Mouse (Mus musculus): ENCODE data around the gene Mnat1. TPM values are rescaled to one million over a fixed set of nuclear protein-coding genes. Genes with fewer than 3 reads are reported as not detected.

Gene Mnat1
- polyA plus RNA-seq, 1 experiment from 2014 or later, result 37.3 TPM

DNA sequence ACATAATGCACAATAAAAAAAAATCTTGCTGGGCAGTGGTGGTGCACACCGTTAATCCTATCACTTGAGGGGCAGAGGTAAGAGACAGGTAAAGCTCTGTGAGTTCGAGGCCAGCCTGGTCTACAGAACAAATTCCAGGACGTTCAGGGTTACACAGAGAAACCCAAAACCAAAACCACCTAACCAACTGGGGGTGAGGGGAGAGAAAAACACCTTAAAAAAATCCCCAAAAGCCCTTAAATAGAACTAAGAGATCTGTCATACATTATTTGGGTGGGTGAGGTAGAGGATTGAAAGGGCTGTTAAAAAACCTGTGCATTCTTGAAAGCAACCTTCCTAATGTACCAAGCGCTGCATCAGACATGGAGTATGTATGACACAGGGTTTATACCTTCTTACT lies 85.0 kb downstream of the Mnat1 start:
- ATAC-seq (ENCODE audit: insufficient read depth) (no peak), DNase-seq (no peak)
- no peak overlapping the region for H3K4me3 ChIP-seq (ENCODE audit: low read depth, low read length)
- no peaks in the 10 kb centered on the region for H3K9me3 ChIP-seq (ENCODE audit: low read depth, low read length)
- H3K27ac ChIP-seq (ENCODE audit: low read depth), result no peak overlapping the region
- WGBS, result 91% methylated on average over 4 of the region's 4 CpGs
- H3K27me3 ChIP-seq (ENCODE audit: insufficient read depth, low read length), result no peaks in the 10 kb centered on the region
- H3K4me2 ChIP-seq, result no peak overlapping the region
- H3K4me1 ChIP-seq (ENCODE audit: insufficient read depth), result peaks cover 9% of the 10 kb centered on the region; the same call in 1 of the 2 replicates
- no peak for TF ChIP-seq CTCF (IDR thresholded peaks at IDR 0.05; ENCODE audit: low read depth)
- no peaks in the 10 kb centered on the region for H3K36me3 ChIP-seq (ENCODE audit: insufficient read depth)
- H3K9ac ChIP-seq, result no peak overlapping the region

DNA sequence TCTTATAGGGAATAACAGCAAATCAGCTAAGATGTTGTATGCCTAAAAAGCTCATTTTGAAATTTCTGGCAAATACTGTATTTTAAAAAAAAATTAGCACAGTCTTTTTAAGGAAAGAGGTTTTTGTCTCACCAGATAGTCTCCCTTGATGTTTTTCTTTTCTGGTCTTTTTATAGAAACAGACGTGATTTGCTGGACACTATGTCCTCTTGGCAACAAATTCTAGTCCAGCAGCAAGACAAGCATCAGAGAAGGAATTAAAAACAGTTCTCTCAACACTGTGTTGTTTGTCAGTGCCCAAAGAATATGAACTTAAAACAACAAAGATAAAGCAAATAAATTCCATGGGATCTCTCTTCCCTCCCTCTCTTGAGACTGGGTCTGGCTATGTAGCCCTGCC lies 85.6 kb downstream of the Mnat1 start:
- H3K4me3 ChIP-seq (ENCODE audit: low read depth, low read length), result no peak overlapping the region
- no peak for DNase-seq
- H3K9ac ChIP-seq, result no peak overlapping the region
- H3K4me2 ChIP-seq, result no peak overlapping the region
- TF ChIP-seq CTCF (IDR thresholded peaks at IDR 0.05; ENCODE audit: low read depth), result no peak
- no peaks in the 10 kb centered on the region for H3K9me3 ChIP-seq (ENCODE audit: low read depth, low read length)
- no peak overlapping the region for H3K27ac ChIP-seq (ENCODE audit: low read depth)
- no peaks in the 10 kb centered on the region for H3K36me3 ChIP-seq (ENCODE audit: insufficient read depth)
- H3K27me3 ChIP-seq (ENCODE audit: insufficient read depth, low read length), result no peaks in the 10 kb centered on the region
- H3K4me1 ChIP-seq (ENCODE audit: insufficient read depth), result peaks cover 9% of the 10 kb centered on the region; the same call in 1 of the 2 replicates
- WGBS, result 31% methylated on average over 1 of the region's 1 CpGs
- ATAC-seq (ENCODE audit: insufficient read depth), result no peak

- peak; percentile 8 for DNase-seq
- WGBS, result 42% methylated on average over 3 of the region's 3 CpGs
Measured at GRCm38 (mm10) chr12:73210454-73210853, 86.9 kb downstream of the Mnat1 start.

GRCm38 (mm10) chr12:73215773-73216172 lies 92.3 kb downstream of the Mnat1 start:
- Histone ChIP-seq H3K27me3 (ENCODE audit: insufficient read depth, low read length) (no peaks in the 10 kb centered on the region), H3K4me1 (ENCODE audit: insufficient read depth) (no peaks in the 10 kb centered on the region), H3K36me3 (ENCODE audit: insufficient read depth) (peaks cover 13% of the 10 kb centered on the region), H3K4me2 (no peak overlapping the region), H3K9ac (no peak overlapping the region), H3K27ac (ENCODE audit: low read depth) (no peak overlapping the region), H3K9me3 (ENCODE audit: low read depth, low read length) (no peaks in the 10 kb centered on the region), H3K4me3 (ENCODE audit: low read depth, low read length) (no peak overlapping the region)
- ATAC-seq (ENCODE audit: insufficient read depth) (no peak), DNase-seq (no peak)
- 74% methylated on average over 5 of the region's 5 CpGs for WGBS
- no peak for TF ChIP-seq CTCF (IDR thresholded peaks at IDR 0.05; ENCODE audit: low read depth)

More at GRCm38 (mm10) chr12:73210454-73210853, 86.9 kb downstream of the Mnat1 start:
- Histone ChIP-seq H3K4me2 (no peak overlapping the region), H3K9ac (no peak overlapping the region), H3K4me3 (ENCODE audit: low read depth, low read length) (no peak overlapping the region), H3K36me3 (ENCODE audit: insufficient read depth) (no peaks in the 10 kb centered on the region), H3K27me3 (ENCODE audit: insufficient read depth, low read length) (no peaks in the 10 kb centered on the region), H3K9me3 (ENCODE audit: low read depth, low read length) (no peaks in the 10 kb centered on the region), H3K4me1 (ENCODE audit: insufficient read depth) (peaks cover 9% of the 10 kb centered on the region; the same call in 1 of the 2 replicates), H3K27ac (ENCODE audit: low read depth) (no peak overlapping the region)
- ATAC-seq (ENCODE audit: insufficient read depth), result no peak
- TF ChIP-seq CTCF (IDR thresholded peaks at IDR 0.05; ENCODE audit: low read depth), result no peak

DNA sequence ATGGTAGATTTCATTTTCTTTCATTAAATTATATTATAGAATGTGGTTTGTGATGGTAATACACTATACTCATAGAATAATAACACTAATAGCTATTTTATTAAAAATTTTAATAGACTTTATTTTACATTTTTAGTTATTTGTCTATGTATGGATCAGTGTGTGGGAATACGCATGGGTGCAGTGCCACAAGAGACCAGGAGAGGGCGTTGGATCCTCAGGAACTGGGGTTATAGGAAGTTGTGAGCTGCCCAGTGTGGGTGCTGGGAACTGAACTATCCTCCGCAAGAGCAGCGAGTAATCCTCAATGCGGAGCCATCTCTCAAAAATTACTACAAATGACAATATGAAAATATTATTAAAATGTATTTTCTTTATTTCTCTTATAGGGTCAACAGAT lies 95.1 kb downstream of the Mnat1 start:
- peak; percentile 22; the same call in 1 of the 2 replicates for TF ChIP-seq CTCF (IDR thresholded peaks at IDR 0.05; ENCODE audit: low read depth)
- Histone ChIP-seq H3K4me3 (ENCODE audit: low read depth, low read length) (no peak overlapping the region), H3K27me3 (ENCODE audit: insufficient read depth, low read length) (no peaks in the 10 kb centered on the region), H3K4me1 (ENCODE audit: insufficient read depth) (no peaks in the 10 kb centered on the region), H3K9ac (no peak overlapping the region), H3K9me3 (ENCODE audit: low read depth, low read length) (no peaks in the 10 kb centered on the region), H3K27ac (ENCODE audit: low read depth) (no peak overlapping the region), H3K4me2 (no peak overlapping the region), H3K36me3 (ENCODE audit: insufficient read depth) (peaks cover 13% of the 10 kb centered on the region)
- DNase-seq, result no peak
- ATAC-seq (ENCODE audit: insufficient read depth), result no peak
- WGBS, result 83% methylated on average over 5 of the region's 5 CpGs

DNA sequence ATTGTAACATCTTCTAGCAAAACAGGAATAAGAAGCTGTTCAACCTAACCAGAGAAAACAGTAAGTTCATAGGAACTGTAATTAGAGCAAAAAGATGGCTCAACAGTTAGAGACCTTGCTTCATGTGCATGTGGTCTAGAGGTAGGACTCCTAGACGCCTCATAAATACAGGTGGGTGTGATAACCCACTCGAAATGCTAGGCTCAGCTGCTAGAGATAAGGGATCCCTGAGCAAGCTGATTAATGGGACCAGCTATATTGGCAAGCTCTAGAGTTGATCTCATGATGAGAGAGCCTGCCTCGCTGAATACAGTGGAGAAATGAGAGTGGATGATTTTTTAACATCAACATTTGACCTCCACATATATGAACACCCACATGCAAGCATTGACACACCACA lies 97.7 kb downstream of the Mnat1 start:
- H3K9me3 ChIP-seq (ENCODE audit: low read depth, low read length), result no peaks in the 10 kb centered on the region
- H3K4me1 ChIP-seq (ENCODE audit: insufficient read depth), result no peaks in the 10 kb centered on the region
- no peak for DNase-seq
- no peaks in the 10 kb centered on the region for H3K27me3 ChIP-seq (ENCODE audit: insufficient read depth, low read length)
- peaks cover 13% of the 10 kb centered on the region for H3K36me3 ChIP-seq (ENCODE audit: insufficient read depth)
- H3K27ac ChIP-seq (ENCODE audit: low read depth), result no peak overlapping the region
- no peak for TF ChIP-seq CTCF (IDR thresholded peaks at IDR 0.05; ENCODE audit: low read depth)
- ATAC-seq (ENCODE audit: insufficient read depth), result no peak
- no peak overlapping the region for H3K4me2 ChIP-seq
- no peak overlapping the region for H3K4me3 ChIP-seq (ENCODE audit: low read depth, low read length)
- 66% methylated on average over 3 of the region's 3 CpGs for WGBS
- no peak overlapping the region for H3K9ac ChIP-seq

DNA sequence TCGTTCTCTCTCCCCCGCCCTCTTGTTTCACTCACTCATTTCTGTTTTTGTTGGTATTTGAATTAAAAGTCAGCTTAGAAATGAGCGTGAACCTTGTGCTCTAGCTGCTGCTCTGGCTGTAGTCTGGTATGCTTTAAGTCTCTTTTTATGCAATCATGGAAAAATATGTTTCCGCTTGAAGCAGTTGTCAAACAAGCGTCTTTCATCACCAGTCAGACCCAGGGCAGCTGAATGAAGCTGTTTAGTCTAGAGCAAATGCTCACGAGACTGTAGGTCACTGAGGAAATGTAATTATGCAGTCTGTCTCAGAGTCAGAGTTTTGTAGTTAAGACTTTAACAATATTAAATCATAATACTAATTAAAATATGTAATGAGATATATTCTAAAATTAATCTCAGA lies 100.4 kb downstream of the Mnat1 start:
- no peaks in the 10 kb centered on the region for H3K9me3 ChIP-seq (ENCODE audit: low read depth, low read length)
- H3K4me1 ChIP-seq (ENCODE audit: insufficient read depth), result no peaks in the 10 kb centered on the region
- no peak overlapping the region for H3K4me2 ChIP-seq
- no peak overlapping the region for H3K9ac ChIP-seq
- no peaks in the 10 kb centered on the region for H3K27me3 ChIP-seq (ENCODE audit: insufficient read depth, low read length)
- no peak overlapping the region for H3K4me3 ChIP-seq (ENCODE audit: low read depth, low read length)
- 32% methylated on average over 6 of the region's 6 CpGs for WGBS
- H3K36me3 ChIP-seq (ENCODE audit: insufficient read depth), result peaks cover 10% of the 10 kb centered on the region
- TF ChIP-seq CTCF (IDR thresholded peaks at IDR 0.05; ENCODE audit: low read depth), result no peak
- ATAC-seq (ENCODE audit: insufficient read depth) (peak; percentile 69), DNase-seq (peak; percentile 78)
- peak overlapping the region; percentile 58; the same call in 1 of the 2 replicates for H3K27ac ChIP-seq (ENCODE audit: low read depth)

DNA sequence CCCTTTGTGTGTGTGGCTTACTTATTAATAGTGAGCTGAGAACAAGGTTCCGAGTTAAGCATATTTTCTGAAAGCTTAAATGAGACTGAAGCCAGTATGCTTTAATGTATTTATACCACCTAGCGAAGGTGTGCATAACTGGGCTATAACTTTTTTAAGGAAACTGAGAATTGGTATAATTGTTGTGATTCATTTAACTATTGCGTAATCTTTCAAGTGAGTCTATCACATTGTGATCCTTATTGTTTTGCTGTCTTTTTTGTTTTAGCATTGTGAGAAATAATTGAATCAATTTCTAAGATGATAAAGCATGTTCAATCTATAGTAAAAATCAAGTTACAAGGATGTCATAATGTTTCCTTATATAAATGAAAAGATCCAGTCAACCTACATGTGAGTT lies 104.9 kb downstream of the Mnat1 start:
- H3K4me3 ChIP-seq (ENCODE audit: low read depth, low read length), result no peak overlapping the region
- no peaks in the 10 kb centered on the region for H3K27me3 ChIP-seq (ENCODE audit: insufficient read depth, low read length)
- no peak for TF ChIP-seq CTCF (IDR thresholded peaks at IDR 0.05; ENCODE audit: low read depth)
- H3K9me3 ChIP-seq (ENCODE audit: low read depth, low read length), result no peaks in the 10 kb centered on the region
- H3K9ac ChIP-seq, result no peak overlapping the region
- no peak overlapping the region for H3K27ac ChIP-seq (ENCODE audit: low read depth)
- no peak overlapping the region for H3K4me2 ChIP-seq
- no peaks in the 10 kb centered on the region for H3K4me1 ChIP-seq (ENCODE audit: insufficient read depth)
- 96% methylated on average over 3 of the region's 3 CpGs for WGBS
- no peak for DNase-seq
- no peak for ATAC-seq (ENCODE audit: insufficient read depth)
- H3K36me3 ChIP-seq (ENCODE audit: insufficient read depth), result no peaks in the 10 kb centered on the region

Measured in lung, embryonic 14.5 days (tissue).